In the genomic region with DNA sequence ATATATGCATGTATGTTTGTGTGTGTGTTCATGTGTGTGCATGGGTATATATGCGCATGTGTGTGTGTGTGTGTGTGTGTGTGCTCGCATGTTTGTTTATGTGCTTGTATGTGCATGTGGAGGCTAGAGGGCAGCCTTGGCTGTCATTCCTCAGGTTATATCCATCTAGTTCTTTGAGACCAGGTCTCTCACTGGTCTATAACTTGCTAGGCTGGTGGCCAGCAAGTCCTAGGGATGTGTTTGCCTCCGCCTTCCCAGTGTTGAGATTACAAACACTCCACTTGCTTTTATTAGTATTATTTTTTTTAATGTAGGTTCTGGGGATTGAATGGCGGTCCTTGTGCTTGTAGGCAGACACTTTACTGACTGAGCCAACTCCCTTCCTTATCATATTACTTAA, we compare ENCODE assay signal across 26 mouse cellular contexts.
DNase-seq lines count a peak whose midpoint lies in the region; ATAC-seq and TF ChIP-seq lines count a peak whose summit lies in the region.
"Had no signal": no experiment of that assay in that cellular context is flagged by ENCODE, and none has a peak within 500 bp of the region (broad histone marks: within the 10 kb centered on the region; RNA-seq: fewer than 3 reads in every experiment).

No protein-coding gene starts in this region.

- H3K9me3 ChIP-seq in heart, embryonic 11.5 days (replicated peaks; ENCODE audit: control insufficient read depth, low read length), result no peaks in the 10 kb centered on the region; the same call in 1 of the 2 replicates
- no peaks in the 10 kb centered on the region for H3K9me3 ChIP-seq in heart, embryonic 10.5 days
- no peaks in the 10 kb centered on the region for H3K9me3 ChIP-seq in heart, embryonic 14.5 days (ENCODE audit: control insufficient read depth, low read length)
- H3K9me3 ChIP-seq in intestine, embryonic 15.5 days, result no peaks in the 10 kb centered on the region
- H3K9me3 ChIP-seq in intestine, postnatal 0 days (ENCODE audit: control insufficient read depth), result peaks cover 3% of the 10 kb centered on the region; the same call in 1 of the 2 replicates
- H3K9me3 ChIP-seq in intestine, embryonic 16.5 days (ENCODE audit: control insufficient read depth, low read length), result no peaks in the 10 kb centered on the region
- H3K9me3 ChIP-seq: forebrain, embryonic 10.5 days; forebrain, embryonic 13.5 days; hindbrain, embryonic 10.5 days; hindbrain, embryonic 13.5 days had no signal

- H3K9ac ChIP-seq in heart, embryonic 11.5 days (ENCODE audit: low read depth, low read length), result no peak overlapping the region
- no peak overlapping the region for H3K9ac ChIP-seq in heart, embryonic 14.5 days (ENCODE audit: low read length)
- H3K9ac ChIP-seq in intestine, embryonic 15.5 days, result no peak overlapping the region
- no peak overlapping the region for H3K9ac ChIP-seq in intestine, postnatal 0 days (ENCODE audit: low read depth, low read length)
- no peak overlapping the region for H3K9ac ChIP-seq in intestine, embryonic 16.5 days (ENCODE audit: low read depth, low read length)
- H3K9ac ChIP-seq: forebrain, embryonic 13.5 days; hindbrain, embryonic 13.5 days had no signal

- no peak for TF ChIP-seq CTCF in intestine, postnatal 0 days (IDR thresholded peaks at IDR 0.05; ENCODE audit: low read depth)

- H3K4me3 ChIP-seq in heart, embryonic 11.5 days (ENCODE audit: low read depth, low read length), result no peak overlapping the region
- no peak overlapping the region for H3K4me3 ChIP-seq in heart, embryonic 10.5 days
- no peak overlapping the region for H3K4me3 ChIP-seq in heart, embryonic 14.5 days (ENCODE audit: control insufficient read depth in 1 of 2, insufficient read depth in 1 of 2, low read depth in 1 of 2, low read length in 2 of 2)
- no peak overlapping the region for H3K4me3 ChIP-seq in intestine, embryonic 15.5 days (replicated peaks)
- H3K4me3 ChIP-seq in intestine, postnatal 0 days (ENCODE audit: low read depth, low read length), result no peak overlapping the region
- H3K4me3 ChIP-seq in intestine, embryonic 16.5 days (ENCODE audit: low read length), result no peak overlapping the region
- H3K4me3 ChIP-seq: forebrain, embryonic 10.5 days; forebrain, embryonic 13.5 days; hindbrain, embryonic 10.5 days; hindbrain, embryonic 13.5 days had no signal

- H3K4me2 ChIP-seq in heart, embryonic 11.5 days, result peak overlapping the region; percentile 6
- H3K4me2 ChIP-seq in heart, embryonic 14.5 days (ENCODE audit: low read length), result peak overlapping the region; percentile 44
- no peak overlapping the region for H3K4me2 ChIP-seq in intestine, embryonic 15.5 days (replicated peaks)
- H3K4me2 ChIP-seq in intestine, postnatal 0 days (replicated peaks; ENCODE audit: low read depth), result no peak overlapping the region
- no peak overlapping the region for H3K4me2 ChIP-seq in intestine, embryonic 16.5 days (ENCODE audit: low read depth, low read length)
- H3K4me2 ChIP-seq: forebrain, embryonic 13.5 days; hindbrain, embryonic 13.5 days had no signal

- H3K27me3 ChIP-seq in heart, embryonic 11.5 days (ENCODE audit: control insufficient read depth, insufficient read depth, low read length), result no peaks in the 10 kb centered on the region
- no peaks in the 10 kb centered on the region for H3K27me3 ChIP-seq in heart, embryonic 10.5 days (ENCODE audit: insufficient read depth, poor library complexity, severe bottlenecking)
- H3K27me3 ChIP-seq in heart, embryonic 14.5 days (ENCODE audit: control insufficient read depth, insufficient read depth, low read length), result no peaks in the 10 kb centered on the region
- no peaks in the 10 kb centered on the region for H3K27me3 ChIP-seq in intestine, embryonic 15.5 days (replicated peaks)
- H3K27me3 ChIP-seq in intestine, postnatal 0 days (replicated peaks; ENCODE audit: control insufficient read depth, insufficient read depth, low read length), result no peaks in the 10 kb centered on the region
- H3K27me3 ChIP-seq in intestine, embryonic 16.5 days (replicated peaks; ENCODE audit: control insufficient read depth, insufficient read depth, low read length), result no peaks in the 10 kb centered on the region
- H3K27me3 ChIP-seq: CH12.LX; forebrain, embryonic 13.5 days; hindbrain, embryonic 13.5 days; Patski had no signal

- DNase-seq in heart, embryonic 10.5 days (ENCODE audit: low spot score), result no peak
- DNase-seq in heart, postnatal 4 days, result no peak
- DNase-seq in retina, postnatal 1 day, result no peak
- DNase-seq: adrenal gland, postnatal 10 days; adrenal gland, postnatal 36 days; B cell, adult 2 months; cerebellum, adult 18-20 months; cerebellum, adult 9-10 months; cerebellum, postnatal 14 days; gastrocnemius, postnatal 10 days; gastrocnemius, postnatal 36 days; heart, postnatal 14 days; kidney, adult 11 months; kidney, adult 8-10 months had no signal

- H3K27ac ChIP-seq in heart, embryonic 11.5 days (ENCODE audit: low read depth, low read length), result 0 out of 2 replicates have a peak overlapping the region, but pooled peaks have one; percentile 10
- no peak overlapping the region for H3K27ac ChIP-seq in heart, embryonic 10.5 days
- peak overlapping the region; percentile 29; a peak in 2 of 4 replicates for H3K27ac ChIP-seq in heart, embryonic 14.5 days (replicated peaks in 1 of 2; ENCODE audit: control insufficient read depth in 1 of 2, insufficient read depth in 1 of 2, low read depth in 2 of 2, low read length in 2 of 2)
- no peak overlapping the region for H3K27ac ChIP-seq in intestine, embryonic 15.5 days
- H3K27ac ChIP-seq in intestine, postnatal 0 days (ENCODE audit: low read depth, low read length), result no peak overlapping the region
- H3K27ac ChIP-seq in intestine, embryonic 16.5 days (ENCODE audit: low read length), result no peak overlapping the region
- H3K27ac ChIP-seq: forebrain, embryonic 10.5 days; forebrain, embryonic 13.5 days; hindbrain, embryonic 10.5 days; hindbrain, embryonic 13.5 days had no signal

- WGBS in heart, embryonic 11.5 days (ENCODE audit: insufficient replicate concordance), result 63% methylated on average over 4 of the region's 4 CpGs
- WGBS in heart, embryonic 10.5 days, result 63% methylated on average over 4 of the region's 4 CpGs
- whole genome bisulfite sequencing in heart, embryonic 14.5 days, result 62% methylated on average over 4 of the region's 4 CpGs
- 77% methylated on average over 4 of the region's 4 CpGs for WGBS in intestine, embryonic 15.5 days
- 69% methylated on average over 4 of the region's 4 CpGs for WGBS in intestine, postnatal 0 days
- 77% methylated on average over 4 of the region's 4 CpGs for WGBS in intestine, embryonic 16.5 days

- H3K36me3 ChIP-seq in heart, embryonic 11.5 days (ENCODE audit: control insufficient read depth, insufficient read depth, low read length), result no peaks in the 10 kb centered on the region
- H3K36me3 ChIP-seq in heart, embryonic 10.5 days, result no peaks in the 10 kb centered on the region
- no peaks in the 10 kb centered on the region for H3K36me3 ChIP-seq in heart, embryonic 14.5 days (ENCODE audit: control insufficient read depth, insufficient read depth, low read length)
- no peaks in the 10 kb centered on the region for H3K36me3 ChIP-seq in intestine, embryonic 15.5 days
- H3K36me3 ChIP-seq in intestine, postnatal 0 days (ENCODE audit: control insufficient read depth, insufficient read depth), result no peaks in the 10 kb centered on the region
- H3K36me3 ChIP-seq in intestine, embryonic 16.5 days (ENCODE audit: control insufficient read depth, insufficient read depth, low read length), result 0 out of 2 replicates have a peak, but pooled peaks cover 2% of the 10 kb centered on the region
- H3K36me3 ChIP-seq: forebrain, embryonic 10.5 days; G1E; hindbrain, embryonic 10.5 days; hindbrain, embryonic 13.5 days had no signal

- peaks cover 11% of the 10 kb centered on the region for H3K4me1 ChIP-seq in heart, embryonic 11.5 days (ENCODE audit: control insufficient read depth, insufficient read depth, low read length)
- H3K4me1 ChIP-seq in heart, embryonic 10.5 days, result peaks cover 27% of the 10 kb centered on the region
- H3K4me1 ChIP-seq in heart, embryonic 14.5 days (ENCODE audit: control insufficient read depth in 2 of 2, insufficient read depth in 2 of 2, low read length in 2 of 2), result peaks cover 3% of the 10 kb centered on the region in 2 experiments; a peak in 1 of 4 replicates
- peaks cover 6% of the 10 kb centered on the region for H3K4me1 ChIP-seq in intestine, embryonic 15.5 days (replicated peaks)
- no peaks in the 10 kb centered on the region for H3K4me1 ChIP-seq in intestine, postnatal 0 days (replicated peaks; ENCODE audit: control insufficient read depth, insufficient read depth, low read length)
- peaks cover 5% of the 10 kb centered on the region for H3K4me1 ChIP-seq in intestine, embryonic 16.5 days (ENCODE audit: control insufficient read depth, insufficient read depth, low read length)
- H3K4me1 ChIP-seq: forebrain, embryonic 10.5 days had no signal

- ATAC-seq in heart, embryonic 11.5 days (replicated peaks; ENCODE audit: insufficient number of reproducible peaks, low FRiP score, low TSS enrichment), result peak; percentile 23; the same call in 1 of the 2 replicates
- ATAC-seq in heart, embryonic 14.5 days (ENCODE audit: insufficient number of reproducible peaks, insufficient read depth, low FRiP score, low read depth), result no peak
- peak; percentile 51; the same call in 1 of the 2 replicates for ATAC-seq in intestine, embryonic 15.5 days
- no peak for ATAC-seq in intestine, postnatal 0 days
- ATAC-seq in intestine, embryonic 16.5 days, result peak; percentile 36
- ATAC-seq: Patski had no signal

Comparison
In these comparisons a context has a peak if more than half of its experiments do, and no peak if none do; other contexts are left out.
1. ATAC-seq: peak in heart, embryonic 11.5 days (single experiment), intestine, embryonic 15.5 days (single experiment) and intestine, embryonic 16.5 days (single experiment); none in heart, embryonic 14.5 days (single experiment) and intestine, postnatal 0 days (single experiment).
2. H3K27ac ChIP-seq: peak in heart, embryonic 11.5 days (single experiment) and heart, embryonic 14.5 days (2 of 2); none in heart, embryonic 10.5 days (single experiment), intestine, embryonic 15.5 days (single experiment), intestine, postnatal 0 days (single experiment) and intestine, embryonic 16.5 days (single experiment).
3. H3K4me2 ChIP-seq: peak in heart, embryonic 11.5 days (single experiment) and heart, embryonic 14.5 days (single experiment); none in intestine, embryonic 15.5 days (single experiment), intestine, postnatal 0 days (single experiment) and intestine, embryonic 16.5 days (single experiment).